Mouse (Mus musculus) spleen, adult 18-20 months (tissue): Measurements from ENCODE around the gene Kcnmb3.

ENCODE experiments used
- DNase-seq, 2 experiments: peaks; one replicate each; pipeline ENCODE4 v3.0.0; 2022; ENCODE audit warnings: mixed read lengths in 2 of 2

The Kcnmb3 gene

DNA sequence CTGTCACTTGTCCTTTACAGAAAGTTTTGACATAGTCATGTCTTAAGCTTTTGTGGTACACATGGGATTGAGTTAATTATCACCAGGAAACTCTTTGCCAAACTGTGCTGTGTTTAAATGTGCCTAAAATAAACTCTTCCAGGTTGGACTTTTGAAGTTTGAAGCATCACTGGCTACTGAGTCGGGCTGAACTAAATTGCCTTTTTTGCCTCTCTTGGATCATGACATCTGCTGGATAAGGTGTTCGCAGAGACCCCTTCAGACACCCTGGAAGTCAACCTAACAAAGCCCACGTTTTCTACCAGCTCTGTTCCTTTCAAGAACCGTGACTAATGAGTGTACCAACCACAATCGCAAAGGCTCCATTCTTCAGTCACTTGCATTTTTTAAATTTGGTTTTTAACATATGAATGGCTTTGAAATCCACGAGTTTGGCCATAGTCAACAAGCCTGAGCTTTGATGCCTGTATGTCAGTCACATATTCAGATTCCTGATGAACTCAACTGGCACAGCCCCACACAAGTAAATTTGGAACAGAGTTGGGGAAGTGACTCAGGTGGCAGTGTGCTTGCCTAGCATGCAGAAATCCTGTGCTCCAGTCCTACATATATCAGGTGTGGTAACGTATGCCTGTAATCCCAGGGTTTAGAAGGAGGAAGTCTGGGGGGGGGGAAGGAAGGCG is 3.2 kb upstream of the Kcnmb3 start:
- no peak for DNase-seq

DNA sequence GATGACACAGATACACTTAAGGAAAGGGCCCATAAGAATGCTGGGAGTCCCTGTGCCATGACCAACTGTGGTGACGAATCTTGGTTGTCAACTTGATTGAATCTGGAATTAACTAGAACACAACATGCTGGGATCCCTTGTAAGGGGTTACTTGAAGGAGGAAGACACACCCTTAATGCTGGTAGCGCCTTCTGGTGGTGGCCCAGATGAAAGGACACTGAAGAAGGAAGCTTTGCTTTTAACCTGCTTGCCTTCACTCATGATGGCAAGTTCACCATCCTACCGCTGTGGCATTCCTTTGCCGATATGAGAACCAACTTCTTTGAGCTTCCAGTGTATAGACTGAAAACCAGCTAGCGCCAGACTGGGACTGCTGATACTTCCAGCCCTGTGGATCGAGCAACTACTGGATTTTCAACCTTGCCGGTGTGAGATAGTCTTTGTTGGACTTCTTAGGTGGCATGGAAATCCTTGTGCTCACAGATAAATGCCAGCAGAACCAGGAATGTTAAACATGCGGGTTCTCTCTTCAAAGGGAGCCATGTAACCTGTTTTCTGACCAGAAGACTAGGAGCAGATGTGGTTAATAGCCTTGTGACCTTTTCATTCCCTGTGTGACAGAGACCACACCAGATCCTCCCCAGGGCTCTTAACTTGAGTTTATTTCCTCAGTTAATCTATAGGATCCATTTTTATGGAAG is 2.5 kb upstream of the Kcnmb3 start:
- peak; percentile 37 to 64 for DNase-seq

DNA sequence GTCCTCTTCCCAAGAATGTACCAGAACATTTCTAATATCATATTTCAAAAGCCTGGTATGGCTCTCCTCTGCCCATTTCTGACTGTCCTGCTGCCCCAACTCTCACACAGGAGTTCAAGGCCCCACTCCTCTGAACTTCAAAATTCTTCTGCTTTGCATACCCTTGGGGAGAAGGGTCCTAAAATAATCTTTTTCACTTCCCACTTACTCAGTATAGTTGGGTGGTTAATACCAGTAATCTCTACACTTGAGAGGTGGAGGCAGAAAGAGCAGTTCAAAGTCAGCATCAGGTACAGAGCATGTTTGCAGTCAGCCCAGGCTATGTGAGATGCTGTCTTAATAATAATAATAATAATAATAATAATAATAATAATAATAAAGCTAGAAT is 1.1 kb downstream of the Kcnmb3 start:
- no peak for DNase-seq

DNA sequence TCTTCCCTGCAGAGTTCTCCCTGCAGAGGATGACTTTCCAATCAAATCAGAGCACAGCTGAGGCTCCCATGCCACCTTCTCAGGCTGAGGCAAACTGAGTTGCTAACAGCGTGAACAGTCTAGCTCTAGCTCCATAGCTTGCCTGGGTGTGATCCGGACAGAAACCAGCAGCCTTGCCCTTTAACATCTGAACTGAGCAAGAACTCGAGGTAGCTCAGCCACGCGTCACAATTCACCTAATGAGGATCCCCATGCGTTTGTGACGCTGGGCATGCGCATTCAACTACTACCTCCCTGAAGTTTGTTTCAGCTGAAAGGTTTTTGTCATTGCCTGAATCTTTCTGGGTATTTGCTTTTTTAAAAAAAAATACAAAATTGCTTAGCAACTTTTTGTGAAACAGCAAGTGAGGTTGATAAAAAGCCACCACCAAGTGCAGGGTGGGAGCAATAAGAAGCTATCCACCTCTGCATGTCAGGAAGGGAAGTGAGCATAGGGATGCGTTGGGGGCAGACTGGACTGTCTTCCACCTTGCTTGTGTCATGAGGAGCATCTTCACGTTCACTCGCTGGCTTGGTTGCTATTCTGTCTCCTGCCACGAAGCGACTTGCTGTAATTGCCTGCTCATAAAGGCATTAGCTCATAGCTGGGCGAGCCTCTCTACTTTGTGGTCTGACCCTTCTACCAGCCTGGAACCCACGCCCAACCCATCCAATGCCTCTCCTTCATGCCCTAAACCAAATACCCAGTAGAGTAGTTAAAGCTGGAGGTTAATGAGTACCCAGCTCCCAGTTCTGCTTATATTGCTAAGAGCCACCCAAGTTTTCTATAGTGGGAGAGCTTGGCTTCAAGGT is 1.7 kb downstream of the Kcnmb3 start:
- peak; percentile 52 to 62 for DNase-seq

DNA sequence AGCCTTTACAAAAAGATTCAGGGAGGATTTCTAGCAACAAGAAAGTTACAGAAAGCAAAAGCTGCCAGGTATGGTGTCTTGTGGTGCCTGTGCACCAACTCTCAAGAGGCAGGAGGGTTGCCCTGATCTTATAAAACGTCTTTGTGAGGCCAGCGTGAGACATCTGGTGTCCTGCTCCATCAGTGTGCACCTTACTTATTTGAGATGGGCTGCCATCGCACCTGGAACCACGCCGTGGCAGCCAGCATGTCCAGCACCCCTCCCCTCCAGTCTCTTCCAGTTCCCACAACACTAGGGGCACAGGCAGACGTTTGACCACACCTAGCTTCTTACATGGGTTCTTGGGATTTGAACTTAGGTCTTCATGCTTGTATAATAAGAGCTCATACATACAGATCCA is 3.9 kb downstream of the Kcnmb3 start:
- no peak for DNase-seq

DNA sequence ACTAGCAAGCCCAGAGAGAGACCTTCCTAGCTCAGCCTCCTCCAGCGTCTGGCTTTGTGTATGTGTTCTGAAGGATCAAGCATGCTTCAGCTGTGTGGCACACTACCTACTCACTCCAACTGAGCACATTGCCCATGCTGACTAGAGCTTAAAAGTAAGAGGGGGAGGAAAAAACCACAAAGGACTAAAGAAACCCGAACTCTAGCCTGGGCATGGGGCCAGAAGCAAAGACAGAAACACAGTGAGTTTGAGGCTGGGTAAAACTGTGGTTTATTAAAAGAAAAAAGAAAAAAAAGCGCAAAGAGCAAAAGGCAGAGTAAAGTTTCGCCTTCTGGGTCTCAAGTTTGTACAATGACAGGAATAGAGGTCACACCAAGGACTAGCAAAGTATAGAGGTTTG is 5.5 kb downstream of the Kcnmb3 start:
- DNase-seq, result no peak

DNA sequence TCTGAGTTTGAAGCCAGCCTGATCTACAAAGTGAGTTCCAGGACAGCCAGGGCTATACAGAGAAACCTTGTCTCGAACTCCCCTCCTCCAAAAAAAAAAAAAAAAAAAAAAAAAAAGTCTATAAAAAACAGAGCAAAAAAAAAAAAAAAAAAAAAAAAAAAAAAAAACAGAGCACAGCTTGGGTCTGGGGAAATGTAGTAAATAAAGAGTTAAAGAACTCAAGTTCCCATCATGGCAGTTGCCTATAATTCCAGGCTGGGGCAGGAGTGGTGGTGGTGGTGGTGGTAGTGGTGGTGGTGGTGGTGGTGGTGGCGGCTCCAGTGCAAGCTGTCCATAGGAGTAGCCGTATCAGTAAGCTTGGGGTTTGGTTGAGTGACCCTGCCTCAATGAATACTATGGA is 9.0 kb downstream of the Kcnmb3 start:
- DNase-seq, result no peak

DNA sequence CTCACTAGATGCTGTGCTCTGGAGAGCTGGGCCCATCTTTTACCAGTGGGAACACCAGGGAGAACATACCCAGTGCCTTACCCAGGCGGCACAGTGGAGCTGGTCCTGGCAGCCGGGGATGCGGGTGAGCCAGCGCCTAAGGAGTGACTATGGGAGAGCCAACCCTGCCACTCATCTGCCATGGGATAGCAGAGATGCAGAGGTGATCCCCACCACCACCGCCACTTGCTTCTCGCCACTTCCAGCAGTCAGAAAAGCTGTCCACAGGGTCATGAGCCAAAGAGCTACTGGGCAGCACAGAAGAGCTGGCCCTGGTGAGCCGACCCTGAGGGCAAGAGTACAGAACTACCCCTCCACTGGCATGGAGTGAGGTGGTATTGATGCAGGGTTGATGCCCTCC is 12.1 kb downstream of the Kcnmb3 start:
- no peak for DNase-seq

DNA sequence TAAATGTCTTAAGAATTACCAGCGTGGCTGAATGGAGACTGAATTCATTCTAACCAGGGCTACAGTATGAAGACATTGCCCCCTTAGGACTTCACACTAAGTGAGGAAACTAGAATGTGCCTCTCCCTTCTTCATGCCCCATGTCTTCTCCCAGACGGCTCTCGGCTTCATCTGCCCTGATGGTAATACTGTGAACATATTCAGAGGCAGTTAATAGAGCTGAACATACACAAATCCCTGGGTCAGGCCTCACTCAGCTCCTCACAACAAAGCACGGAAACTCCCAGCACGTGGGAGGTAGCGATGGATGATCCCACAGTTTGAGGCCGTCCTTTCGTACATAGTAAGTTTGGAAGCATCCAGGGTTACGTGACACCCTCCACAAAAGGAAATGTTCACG is 18.8 kb downstream of the Kcnmb3 start:
- no peak for DNase-seq

DNA sequence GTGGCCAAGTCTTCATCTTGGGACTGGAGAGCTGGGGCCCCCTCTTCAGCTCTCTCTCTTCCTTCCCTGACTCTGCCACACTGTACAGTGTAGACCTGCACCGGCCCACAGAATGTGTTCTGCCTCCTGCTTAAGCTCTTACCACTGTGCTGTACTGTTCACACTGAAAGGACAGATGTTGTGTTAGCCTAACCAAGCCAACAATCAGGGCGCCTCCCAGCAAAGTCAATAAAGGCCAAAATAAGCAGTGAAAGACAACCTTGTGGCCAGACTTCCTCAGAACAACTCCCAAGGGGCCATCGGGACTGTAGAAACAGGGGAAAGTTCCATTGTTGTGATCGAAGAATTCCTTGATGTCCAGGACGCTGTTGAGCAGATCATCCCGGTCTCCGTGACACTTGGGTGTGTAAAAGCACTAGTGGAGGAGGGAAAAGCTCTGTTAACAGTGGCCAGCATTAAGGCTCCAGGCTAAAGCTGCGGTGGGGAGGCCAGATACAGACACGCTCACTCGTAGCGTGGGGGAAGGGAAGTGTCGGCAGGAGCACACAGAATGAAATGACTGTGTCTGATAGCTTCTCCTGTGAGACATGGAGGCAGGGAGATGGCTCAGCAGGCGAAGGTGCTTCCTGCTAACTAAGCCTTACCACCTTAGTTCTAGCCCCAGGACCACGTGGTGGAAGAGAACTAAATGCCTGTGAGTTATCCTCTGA is 19.7 kb downstream of the Kcnmb3 start:
- no peak for DNase-seq

DNA sequence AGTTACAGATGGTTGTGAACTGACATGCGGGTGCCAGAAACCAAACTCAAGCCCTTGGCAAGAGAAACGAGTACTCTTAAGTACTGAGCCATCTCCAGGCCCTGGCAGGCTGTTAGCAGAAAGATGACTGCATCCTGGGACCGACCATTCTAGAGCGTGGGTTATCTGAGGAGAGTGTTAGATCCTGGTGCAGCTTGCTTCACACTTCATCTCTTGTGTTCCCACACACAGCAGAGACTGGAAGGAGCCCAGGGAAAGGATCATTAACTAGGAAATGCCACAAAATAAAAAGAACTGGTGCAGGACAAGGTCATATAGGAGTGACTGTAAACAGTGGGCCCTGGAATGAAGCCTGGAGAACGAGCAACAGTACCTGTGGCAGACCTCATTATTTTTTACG is 20.9 kb downstream of the Kcnmb3 start:
- no peak for DNase-seq

DNA sequence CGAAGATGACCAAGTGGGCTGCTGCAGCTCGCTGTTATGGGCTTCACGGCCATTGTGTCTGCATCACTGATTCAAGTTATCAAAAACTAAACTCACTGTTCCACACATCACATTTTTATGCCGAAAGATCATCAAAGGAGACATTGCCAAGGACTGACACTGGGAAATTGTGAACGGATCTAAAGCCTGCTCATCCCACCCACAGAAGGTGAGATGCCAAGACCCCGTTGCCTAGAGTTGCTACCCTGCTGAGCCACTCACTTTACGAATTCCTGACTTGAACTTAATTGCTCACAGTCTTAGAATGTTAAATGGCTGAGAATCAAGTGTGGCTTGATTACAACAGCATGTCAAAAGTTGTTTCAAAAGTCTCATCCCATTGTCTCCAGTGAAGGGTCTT is 21.6 kb downstream of the Kcnmb3 start:
- DNase-seq, result no peak

DNA sequence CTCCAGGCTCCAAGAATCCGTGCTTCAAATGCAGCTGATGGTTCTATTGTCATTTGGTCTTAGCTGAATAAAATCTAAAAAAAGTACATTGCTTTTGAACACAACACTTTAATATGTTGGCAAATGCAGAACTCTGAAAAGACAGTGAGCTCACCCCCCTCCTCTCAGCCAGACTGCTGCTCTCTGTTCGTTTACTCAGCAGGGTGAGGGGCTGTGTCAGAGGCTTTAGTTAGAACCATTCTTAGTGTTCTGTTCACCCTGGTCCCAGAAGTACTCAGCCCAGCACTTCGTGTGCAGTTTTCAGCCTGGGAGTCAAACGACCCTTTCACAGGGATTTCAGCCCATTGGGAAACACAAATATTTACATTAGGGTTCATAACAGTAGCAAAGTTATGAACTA is 23.6 kb downstream of the Kcnmb3 start:
- DNase-seq, result no peak

DNA sequence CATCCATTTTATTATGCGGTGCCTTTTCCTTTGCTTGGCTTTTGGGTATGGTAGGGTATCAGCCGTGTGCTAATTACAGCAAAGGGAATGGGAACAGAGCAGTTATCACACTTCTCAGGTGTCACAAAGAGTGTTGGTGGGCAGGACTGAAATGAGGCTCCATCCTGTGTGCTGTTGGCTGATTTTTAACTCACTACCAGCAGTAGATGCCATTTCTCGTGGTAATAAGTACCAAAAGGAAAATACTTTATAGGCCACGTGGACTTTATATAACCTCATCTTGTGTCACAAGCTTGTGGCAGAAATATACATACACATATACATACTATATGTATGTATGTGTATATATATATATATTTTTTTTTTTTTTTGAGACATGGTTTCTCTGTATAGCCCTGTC is 24.7 kb downstream of the Kcnmb3 start:
- no peak for DNase-seq

DNA sequence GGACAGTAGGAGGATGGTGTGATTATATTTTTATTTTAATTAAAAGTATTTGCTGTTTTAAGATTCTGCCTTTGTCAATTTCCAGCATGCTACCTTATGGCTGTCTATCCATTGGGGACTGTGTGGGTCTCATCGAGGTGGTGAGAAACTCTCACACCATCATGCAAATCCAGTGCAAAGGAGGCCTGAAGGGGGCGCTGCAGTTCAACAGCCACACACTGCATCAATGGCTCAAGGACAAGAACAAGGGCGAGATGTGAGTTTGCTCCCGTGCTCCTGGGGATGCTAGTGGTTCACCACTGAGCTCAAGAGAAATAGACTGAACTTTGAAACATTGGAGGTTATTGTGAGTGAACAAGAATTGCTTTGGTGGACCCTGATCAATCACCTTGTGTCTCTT is 32.3 kb downstream of the Kcnmb3 start:
- peak; percentile 57 to 71 for DNase-seq

DNA sequence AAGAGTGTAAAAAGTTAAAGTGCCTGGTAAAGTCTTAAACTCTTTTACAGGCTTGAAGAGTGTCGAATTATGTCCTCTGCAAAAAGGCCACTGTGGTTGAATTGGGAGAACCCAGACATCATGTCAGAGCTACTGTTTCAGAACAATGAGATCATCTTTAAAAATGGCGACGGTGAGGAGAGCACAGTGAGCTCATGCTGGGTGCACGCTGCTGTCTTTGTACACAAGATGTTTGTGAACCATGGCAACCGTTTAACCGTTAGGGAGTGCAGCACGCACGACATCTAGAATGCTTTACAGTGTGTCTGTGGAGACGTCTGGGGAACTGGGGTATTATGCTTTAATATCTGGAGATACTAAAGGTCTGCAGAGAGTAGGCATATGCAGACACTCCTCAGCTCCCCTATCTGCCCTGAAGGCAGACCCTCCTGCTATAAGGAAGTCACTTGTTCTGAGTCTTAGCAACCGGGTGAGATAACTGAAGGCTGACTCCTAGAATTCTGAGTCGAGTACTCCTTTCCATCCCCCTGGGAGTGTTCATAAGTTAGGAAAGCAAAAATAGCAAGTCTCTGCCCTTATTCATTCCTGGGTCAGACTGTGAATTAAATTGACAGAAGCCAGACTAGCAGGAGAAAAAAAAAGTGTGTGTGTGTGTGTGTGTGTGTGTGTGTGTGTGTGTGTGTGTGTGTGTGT is 37.6 kb downstream of the Kcnmb3 start:
- no peak for DNase-seq

DNA sequence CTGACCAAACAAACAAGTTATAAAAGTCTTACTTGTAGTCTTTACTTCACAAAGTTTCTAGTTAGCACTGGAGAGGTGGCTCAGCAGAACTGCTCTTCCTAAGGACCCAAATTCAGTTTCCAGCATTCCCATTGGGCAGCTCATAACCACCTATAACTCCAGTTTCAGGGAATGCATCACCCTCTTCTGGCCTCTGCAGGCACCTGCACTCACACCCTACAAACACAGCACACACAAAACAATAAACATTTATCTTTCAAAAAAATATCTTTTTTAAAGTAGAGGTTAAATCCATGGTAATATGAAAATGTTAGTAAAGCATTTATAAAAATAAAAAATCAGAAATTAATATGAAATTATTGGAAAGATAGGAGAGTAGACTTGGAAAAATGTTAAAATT is 50.3 kb downstream of the Kcnmb3 start:
- no peak for DNase-seq

DNA sequence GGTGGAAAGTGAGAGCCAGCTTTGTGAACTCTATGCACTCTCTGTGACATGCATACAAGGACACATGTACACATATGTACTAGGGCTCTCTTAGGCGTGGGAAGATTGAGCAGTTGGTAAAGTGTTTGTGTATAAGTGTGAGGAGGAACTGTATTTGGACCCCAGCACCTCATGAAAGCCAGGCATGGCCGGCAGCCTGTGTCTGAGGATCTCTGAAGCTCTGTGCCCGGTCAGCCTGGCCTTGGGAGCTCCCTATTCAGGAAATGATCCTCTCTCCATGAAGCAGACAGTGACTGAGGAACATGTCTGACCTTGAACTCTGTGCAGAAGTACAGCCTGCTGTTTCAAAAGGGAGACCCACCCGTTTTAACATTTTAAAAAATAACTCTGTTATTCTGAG is 53.3 kb downstream of the Kcnmb3 start:
- DNase-seq, result no peak

DNA sequence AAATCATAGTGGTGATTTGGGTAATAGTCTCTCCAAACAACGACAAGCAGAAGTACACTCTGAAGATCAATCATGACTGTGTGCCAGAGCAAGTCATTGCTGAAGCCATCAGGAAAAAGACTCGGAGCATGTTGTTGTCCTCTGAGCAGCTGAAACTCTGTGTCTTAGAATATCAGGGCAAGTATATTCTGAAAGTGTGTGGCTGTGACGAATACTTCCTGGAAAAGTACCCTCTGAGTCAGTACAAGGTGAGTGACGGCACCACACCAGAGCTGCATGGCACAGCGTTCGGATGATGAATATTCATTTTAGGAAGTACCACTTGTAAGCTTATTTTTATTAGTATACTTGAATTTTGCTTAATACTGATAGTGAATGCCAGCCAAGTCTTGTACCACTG is 54.2 kb downstream of the Kcnmb3 start:
- no peak for DNase-seq

DNA sequence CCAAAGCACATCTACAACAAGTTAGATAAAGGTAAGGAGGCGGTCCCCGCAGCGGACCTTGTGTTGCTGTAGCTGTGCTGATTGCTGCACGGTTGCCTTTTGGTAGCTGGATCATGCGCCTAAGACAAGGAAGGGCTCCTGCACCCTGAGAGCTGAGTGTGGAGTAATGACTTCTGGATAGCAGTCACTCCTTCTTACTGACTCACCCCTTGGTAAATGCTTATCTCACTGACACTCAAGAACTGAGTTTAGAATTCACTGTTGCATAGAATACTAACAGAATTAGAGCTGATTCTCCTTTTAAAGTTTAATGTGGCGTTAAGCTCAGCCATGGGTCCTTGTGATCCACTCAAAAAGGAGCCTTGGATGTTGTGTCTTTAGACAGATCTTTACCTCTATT is 54.7 kb downstream of the Kcnmb3 start:
- no peak for DNase-seq

DNA sequence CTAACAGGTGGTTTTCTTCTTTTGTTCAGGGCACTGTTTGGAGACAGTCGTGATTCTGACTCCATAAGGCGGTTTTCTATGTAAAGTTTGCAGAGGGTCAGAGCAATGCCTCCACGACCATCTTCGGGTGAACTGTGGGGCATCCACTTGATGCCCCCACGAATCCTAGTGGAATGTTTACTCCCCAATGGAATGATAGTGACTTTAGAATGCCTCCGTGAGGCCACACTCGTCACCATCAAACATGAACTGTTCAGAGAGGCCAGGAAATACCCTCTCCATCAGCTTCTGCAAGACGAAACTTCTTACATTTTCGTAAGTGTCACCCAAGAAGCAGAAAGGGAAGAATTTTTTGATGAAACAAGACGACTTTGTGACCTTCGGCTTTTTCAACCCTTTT is 55.9 kb downstream of the Kcnmb3 start:
- no peak for DNase-seq

DNA sequence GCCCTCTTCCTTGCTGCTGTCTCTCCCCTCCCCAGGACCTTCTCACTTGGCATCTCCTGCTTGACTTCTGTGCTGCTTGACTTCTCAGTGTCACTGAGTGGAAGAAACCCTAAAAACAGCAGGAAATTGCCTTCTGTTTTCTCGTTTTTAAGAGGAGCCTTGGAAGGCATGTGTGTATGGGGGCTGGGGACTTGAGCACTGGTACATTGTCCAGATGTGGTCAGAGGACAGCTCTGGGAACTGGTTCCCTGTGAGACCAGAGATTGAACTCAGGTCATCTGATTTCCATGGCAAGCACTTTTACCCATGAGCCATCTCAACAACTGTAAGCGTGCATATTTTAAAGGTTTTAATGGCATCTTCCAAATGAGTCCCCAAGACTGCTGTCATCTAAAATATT is 58.0 kb downstream of the Kcnmb3 start:
- DNase-seq, result no peak

DNA sequence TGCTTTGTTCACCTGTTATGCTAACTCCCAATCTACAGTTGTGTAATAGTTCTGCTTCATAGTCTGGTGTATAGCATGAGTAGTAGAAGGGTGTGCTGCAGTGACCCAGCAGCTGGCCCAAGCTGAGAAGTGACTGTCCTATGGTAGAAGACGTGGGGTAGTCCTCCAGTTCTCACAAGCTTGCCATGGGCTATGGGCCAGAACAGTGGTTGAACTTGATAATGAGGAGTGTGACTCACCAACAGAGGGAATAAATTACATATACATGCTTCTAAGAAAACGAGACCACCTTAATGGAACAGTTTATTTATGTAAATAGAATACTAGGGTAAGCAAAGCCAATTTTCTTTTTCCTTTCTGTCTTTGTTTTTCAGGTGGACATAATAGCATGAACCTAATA is 61.6 kb downstream of the Kcnmb3 start:
- DNase-seq, result no peak
